Mouse (Mus musculus) left cerebral cortex, adult 11 months (tissue): ENCODE measurements at regions not wholly inside any gene's neighbourhood (a gene's known extent, or its start where the extent isn't known, plus 50 kb on each side); places are given as distances from the start of the nearest gene placed in this dataset.
A peak's percentile ranks its signal among the peaks of the same experiment; 100 is the strongest.
"Not testable (repeated sequence)": the region's sequence is repeated elsewhere in the genome, so short reads cannot be mapped to it uniquely, and the experiment has no call there.

Experiments used
- DNase-seq: peaks from one replicate; pipeline ENCODE4 v3.0.0; 2022; ENCODE audit warnings: low spot score

DNA sequence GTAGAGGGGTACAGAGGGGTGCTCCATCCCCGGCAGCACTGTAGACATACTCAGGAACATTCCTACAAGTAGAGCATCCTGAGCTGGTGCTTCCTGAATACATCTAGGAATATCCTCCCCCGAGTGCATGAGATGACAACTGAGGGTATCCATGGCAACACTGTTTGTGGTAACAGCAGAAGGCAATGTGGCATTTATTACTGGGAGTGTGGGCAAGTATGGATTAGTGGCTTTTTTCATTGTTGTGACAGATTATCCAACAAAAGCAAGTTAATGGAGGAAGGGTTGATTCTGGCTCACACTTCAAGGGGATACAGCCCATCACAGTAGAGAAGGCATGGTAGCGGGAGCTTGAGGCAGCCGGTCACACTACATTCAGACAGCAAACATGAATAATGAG, 114.0 kb upstream of the Nxpe4 start:
- DNase-seq: no peak

DNA sequence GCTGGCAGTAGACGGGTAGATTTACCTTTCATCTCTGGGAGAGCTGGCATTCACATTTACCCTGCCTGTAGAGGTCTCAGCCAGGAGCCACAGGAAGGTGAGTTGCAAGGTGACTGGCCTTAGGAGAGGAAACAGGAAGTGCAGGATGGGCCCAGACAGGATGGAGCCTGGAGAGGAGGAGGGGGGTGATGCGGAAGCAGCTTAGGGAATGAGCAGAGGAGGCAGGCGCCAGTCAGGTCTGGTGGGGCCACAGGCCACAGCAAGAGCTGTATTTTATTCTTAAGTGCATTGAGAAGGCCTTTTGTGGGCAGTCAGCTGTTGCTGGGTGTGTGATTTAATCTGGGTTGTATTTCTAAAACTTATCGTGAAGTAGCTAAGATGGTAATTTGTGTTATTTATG, 108.2 kb upstream of the Nxpe4 start:
- no peak for DNase-seq

DNA sequence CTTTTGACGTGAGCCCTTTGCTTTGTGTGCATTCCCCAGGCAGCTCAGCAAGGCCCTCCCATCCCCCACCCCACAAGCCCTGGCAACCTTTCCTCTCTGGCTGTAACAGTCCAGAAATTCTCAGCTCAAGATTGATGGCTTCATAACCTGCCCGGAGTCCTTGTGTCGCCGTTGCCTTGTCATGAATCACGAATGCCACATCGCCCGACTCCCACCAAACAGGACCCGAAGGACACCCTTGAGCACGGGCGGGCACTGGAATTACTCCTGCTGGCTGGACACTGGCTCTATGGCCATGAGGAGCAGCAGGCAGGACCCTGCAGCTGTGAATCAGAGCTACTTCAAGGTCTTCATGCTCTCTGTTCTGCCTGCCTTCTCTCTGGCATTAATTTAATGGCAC, 106.6 kb upstream of the Nxpe4 start:
- no peak for DNase-seq

GRCm38 (mm10) chr9:48058599-48058998, 103.2 kb upstream of the Nxpe4 start:
- no peak for DNase-seq

GRCm38 (mm10) chr9:48059549-48060165, 102.2 kb upstream of the Nxpe4 start:
- DNase-seq: no peak

DNA sequence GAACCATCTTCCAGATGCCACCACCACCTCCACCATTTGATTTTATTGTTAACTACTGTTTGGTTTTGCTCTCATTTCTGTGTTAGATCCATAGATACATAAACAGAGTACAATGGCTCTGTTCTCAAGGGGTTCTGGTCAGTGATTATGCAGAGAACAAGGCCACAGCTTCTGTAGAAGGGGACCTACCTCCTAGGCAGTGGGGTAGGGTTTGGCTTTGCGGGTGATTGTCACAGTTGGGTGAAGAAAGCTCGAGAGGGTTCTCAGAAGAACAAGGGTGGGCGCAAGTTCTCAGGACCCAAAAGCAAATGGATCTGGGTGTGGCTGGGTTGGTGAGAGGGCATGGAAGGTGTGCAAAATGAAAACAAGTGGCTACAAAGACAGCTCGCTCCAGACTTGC, 100.8 kb upstream of the Nxpe4 start:
- DNase-seq: no peak

DNA sequence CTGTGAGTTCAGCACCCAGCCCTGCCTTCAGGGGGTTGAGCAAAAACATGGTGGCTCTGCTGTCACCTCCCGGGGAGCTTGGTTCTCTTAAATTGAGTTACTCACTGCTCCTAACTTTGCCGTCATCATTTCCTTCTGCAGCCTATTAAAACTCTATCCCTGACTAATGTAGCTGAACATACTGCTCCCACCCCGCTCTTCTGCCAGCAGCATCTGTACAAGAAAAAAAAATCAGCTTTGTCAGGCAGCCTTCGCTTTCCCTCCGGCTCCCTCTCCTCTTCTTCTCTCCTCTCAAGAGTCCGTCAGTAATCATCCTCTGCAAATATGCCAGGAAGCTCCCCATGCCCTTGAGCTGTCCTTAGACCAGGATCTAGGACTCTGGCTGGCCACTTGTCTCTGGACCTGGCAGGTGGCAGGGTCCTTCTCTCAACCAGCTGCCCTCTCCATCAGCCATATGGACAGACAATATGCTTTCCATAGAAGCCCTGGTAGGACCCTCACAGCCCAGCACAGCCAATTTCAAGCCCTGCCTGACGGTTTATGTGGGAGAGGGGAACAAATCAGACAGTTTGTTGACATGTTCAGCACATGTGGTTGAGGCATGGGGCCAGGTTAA, 95.0 kb upstream of the Nxpe4 start:
- DNase-seq: no peak

DNA sequence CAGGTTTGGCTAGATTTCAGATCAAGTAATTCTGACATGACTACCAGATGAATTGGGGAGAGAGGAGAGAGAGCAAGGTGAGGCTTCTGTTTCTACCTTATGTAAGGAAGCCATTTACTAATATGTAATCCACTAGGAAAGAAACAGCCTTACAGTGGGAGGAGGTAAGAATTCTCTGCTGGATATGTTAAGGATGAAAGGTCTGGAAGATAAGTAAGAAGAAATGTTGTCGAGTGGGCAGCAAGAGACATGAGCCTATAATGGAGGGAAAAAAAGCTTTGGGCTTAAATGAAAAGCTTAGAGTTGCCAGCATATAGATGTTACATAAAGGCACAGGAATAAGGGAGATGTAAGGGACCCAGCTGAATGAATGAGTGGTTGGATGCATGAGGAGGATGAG, 89.2 kb upstream of the Nxpe4 start:
- peak; percentile 30 for DNase-seq

GRCm38 (mm10) chr9:48073096-48073495, 88.7 kb upstream of the Nxpe4 start:
- DNase-seq: peak; percentile 46

GRCm38 (mm10) chr9:48075661-48076240, 86.1 kb upstream of the Nxpe4 start:
- DNase-seq: no peak

DNA sequence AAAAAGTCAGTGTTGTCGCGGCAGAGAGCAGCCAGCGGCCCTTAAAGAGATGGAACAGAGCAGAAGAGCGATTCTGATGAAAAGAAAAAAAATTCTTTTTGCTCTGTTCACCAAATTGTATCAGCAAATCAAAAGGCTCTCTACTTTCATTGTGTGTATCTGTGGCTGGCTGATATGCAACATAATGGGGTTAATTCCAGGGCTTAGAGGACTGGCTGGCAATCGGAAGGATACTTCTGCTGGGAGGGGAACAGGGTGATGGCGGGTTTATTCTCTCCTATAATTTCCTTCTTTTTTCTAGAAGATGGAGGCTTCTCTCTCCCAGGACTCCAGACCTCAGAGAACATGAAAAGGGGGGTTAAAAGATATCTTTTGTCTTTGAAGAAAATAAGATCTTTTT, 79.4 kb upstream of the Nxpe4 start:
- DNase-seq: no peak

GRCm38 (mm10) chr9:48084196-48084595, 77.6 kb upstream of the Nxpe4 start:
- DNase-seq: not testable (repeated sequence)

GRCm38 (mm10) chr9:48089661-48090060, 72.2 kb upstream of the Nxpe4 start:
- DNase-seq: no peak

GRCm38 (mm10) chr9:48094756-48095155, 67.1 kb upstream of the Nxpe4 start:
- DNase-seq: no peak

GRCm38 (mm10) chr9:48099846-48100245, 62.0 kb upstream of the Nxpe4 start:
- DNase-seq: no peak

- DNase-seq: no peak
Measured at GRCm38 (mm10) chr9:48106441-48107167, 55.2 kb upstream of the Nxpe4 start.

DNA sequence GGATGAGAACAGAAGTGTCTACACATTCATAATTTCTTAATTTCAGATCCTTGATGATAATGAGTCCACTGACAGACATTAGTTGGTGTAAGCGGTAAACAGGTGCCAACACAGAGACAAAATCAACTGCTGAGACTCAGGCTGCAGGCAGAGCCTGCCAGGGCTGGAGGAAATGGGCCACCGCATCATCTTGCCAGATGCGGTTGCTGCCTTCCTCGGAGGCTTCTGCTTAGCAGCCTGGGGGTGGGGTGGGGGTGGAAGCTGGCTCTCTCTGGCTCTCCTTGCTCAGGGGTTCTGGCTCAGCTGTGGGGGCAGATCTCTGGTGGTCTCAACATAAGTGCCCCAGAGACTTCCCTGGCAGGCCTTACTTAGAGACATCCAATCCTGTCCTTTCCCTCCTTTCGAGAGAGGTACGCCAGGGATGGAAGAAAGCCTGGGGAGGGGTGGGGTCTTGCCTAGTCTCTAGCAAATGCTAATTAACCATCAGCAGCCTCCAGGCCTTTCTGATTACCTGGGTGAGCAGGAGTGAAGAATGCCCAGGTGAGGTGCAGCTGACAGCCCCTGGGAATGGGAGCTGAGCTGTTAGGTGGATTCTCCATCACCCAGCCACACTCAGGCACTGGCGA, 52.7 kb upstream of the Nxpe4 start:
- no peak for DNase-seq

DNA sequence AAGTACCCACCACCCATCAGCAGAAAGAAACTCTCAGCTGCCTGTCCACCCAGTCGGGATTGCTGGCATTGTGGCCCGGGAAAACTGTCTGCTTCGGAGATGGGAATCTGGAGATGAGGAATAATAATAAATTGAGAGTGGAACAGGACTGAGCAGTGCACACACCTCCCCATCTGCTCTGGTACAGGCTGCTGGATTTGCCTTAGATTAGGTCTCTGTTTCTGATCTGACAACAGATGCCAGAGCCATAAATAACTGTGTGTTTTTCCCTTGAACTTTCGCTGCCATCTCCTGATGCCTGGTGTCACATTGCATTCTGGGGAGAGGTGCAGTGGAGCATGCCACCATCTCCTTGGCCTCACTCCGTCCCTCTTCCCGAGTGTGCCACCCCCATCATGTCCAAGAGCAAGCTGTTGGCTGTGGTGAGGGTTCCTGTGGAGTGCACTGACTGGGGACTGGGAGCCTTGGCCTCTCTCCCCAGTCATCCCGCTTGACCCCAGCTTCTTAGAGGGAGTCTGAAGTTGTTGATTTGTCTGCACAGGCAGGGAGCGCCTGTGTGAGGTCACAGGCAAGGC, 50.4 kb upstream of the Nxpe4 start:
- no peak for DNase-seq
